Mouse (Mus musculus): ENCODE measurements around the gene Tlr12. TPM values are rescaled to one million over a fixed set of nuclear protein-coding genes. Genes with fewer than 3 reads are reported as not detected.
"Not testable (repeated sequence)": the region's sequence is repeated elsewhere in the genome, so short reads cannot be mapped to it uniquely, and the experiment has no call there.

Gene Tlr12
- 1.2 and 1.4 TPM in 2 replicates for polyA plus RNA-seq (2015; fragmentation: Nextera tagmentation; extraction: Ambion mirVana)

DNA sequence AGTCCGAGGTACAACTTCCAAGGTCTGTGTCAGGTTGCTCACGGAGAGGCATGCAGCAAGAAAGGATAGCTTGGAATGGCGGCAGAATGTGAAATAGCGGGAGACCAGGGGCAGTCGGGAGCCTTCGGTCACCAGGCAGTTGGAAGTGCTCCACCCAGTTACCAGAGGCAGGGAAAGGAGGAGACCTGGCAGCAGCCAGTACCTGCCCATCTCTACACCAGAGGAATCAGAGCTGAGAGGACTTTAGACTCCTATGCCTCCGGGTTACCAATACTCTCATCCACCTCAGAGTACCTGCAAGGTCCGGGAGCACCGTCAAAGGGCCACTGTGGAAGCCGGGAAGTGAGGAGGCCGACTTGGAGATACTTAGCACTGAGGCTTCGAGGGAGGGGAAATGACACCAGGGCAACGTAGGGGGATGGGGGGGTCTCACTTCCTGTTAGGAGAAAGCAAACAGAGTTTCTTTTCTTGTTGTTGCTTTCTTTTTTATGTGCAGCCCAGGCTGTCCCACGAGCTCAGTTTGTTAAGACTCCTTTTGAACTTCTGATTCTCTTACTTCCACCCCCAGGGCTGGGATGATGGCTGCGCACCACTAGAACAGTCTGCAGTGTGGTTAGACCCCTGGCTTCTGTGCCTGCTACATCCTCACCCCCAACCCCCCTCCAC lies at the start of gene Tlr12:
Gene Tlr12, minus strand, starts transcription at position 374 of the 666 bp plus-strand sequence.
- ATAC-seq (ENCODE audit: borderline replicate concordance, extremely low read depth, low FRiP score, low TSS enrichment) = peak; percentile 12; the same call in 1 of the 2 replicates
- H3K9me3 ChIP-seq = no peaks in the 10 kb centered on the region
- H3K27me3 ChIP-seq = no peaks in the 10 kb centered on the region
- no peaks in the 10 kb centered on the region for H3K36me3 ChIP-seq
- 0 out of 2 replicates have a peak within 1 kb of the TSS, but pooled peaks have one; percentile 6 for H3K9ac ChIP-seq
- H3K27ac ChIP-seq = peak within 1 kb of the TSS; percentile 26
- WGBS = 39% methylated on average over 15 of the region's 15 CpGs
- H3K4me3 ChIP-seq = no peak within 1 kb of the TSS
- peaks cover 25% of the 10 kb centered on the region for H3K4me1 ChIP-seq
- peak within 1 kb of the TSS; percentile 15; the same call in 1 of the 2 replicates for H3K4me2 ChIP-seq

DNA sequence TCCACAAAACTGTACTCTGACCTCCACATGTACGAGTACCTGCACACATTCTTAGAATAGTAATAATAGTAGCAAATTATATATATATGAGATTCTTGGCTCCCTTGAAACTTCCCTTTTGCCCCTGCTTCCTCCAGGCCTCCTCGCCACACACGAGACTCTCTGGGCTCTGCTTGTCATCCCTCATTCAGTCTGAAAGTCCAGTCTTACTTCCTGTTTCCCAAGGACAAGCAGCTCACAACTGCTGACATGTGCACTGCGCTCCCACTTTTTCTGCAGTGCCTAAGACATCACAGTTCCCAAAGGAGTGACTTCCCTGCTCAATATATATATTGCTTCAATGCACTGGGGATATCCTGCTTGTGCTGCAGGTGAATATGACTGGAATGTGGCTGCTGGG lies 48.8 kb upstream of the Tlr12 start:
- H3K4me2 ChIP-seq, H3K36me3 ChIP-seq, H3K27me3 ChIP-seq, H3K9me3 ChIP-seq, H3K4me3 ChIP-seq, H3K9ac ChIP-seq, H3K27ac ChIP-seq: not testable (repeated sequence)
- 46% methylated on average over 4 of the region's 4 CpGs for WGBS
- ATAC-seq (ENCODE audit: borderline replicate concordance, extremely low read depth, low FRiP score, low TSS enrichment) = 0 out of 2 replicates have a peak, but pooled peaks have one; percentile 25
- H3K4me1 ChIP-seq = peaks cover 31% of the 10 kb centered on the region

GRCm38 (mm10) chr4:128666362-128666761 lies 47.9 kb upstream of the Tlr12 start:
- H3K36me3 ChIP-seq; H3K9me3 ChIP-seq; H3K4me3 ChIP-seq; H3K4me2 ChIP-seq; ATAC-seq (ENCODE audit: borderline replicate concordance, extremely low read depth, low FRiP score, low TSS enrichment); H3K27me3 ChIP-seq; H3K9ac ChIP-seq: not testable (repeated sequence)
- 47% methylated on average over 7 of the region's 7 CpGs for WGBS
- Histone ChIP-seq H3K4me1 (peaks cover 31% of the 10 kb centered on the region), H3K27ac (0 out of 2 replicates have a peak overlapping the region, but pooled peaks have one; percentile 37)

DNA sequence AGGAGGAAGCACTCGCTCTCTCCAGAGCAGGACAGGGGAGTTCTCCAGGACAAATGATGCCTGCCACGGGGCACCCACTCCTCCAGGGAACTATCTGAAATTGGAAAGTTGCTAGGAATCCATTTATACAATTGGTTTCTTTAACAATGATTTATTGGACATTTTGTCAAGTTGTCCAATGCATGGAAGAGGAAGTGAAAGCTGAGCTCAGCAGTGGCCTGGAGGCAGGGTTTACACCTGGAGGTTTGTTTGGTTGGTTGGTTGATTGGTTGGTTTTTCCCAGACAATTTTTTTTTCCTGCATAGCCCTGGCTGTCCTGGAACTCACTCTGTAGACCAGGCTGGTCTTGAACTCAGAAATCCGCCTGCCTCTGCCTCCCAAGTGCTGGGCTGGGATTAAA lies 45.6 kb upstream of the Tlr12 start:
- no peak for ATAC-seq (ENCODE audit: borderline replicate concordance, extremely low read depth, low FRiP score, low TSS enrichment)
- H3K27me3 ChIP-seq = no peaks in the 10 kb centered on the region
- H3K4me3 ChIP-seq = no peak overlapping the region
- no peak overlapping the region for H3K9ac ChIP-seq
- no peak overlapping the region for H3K27ac ChIP-seq
- no peaks in the 10 kb centered on the region for H3K9me3 ChIP-seq
- H3K4me1 ChIP-seq = peaks cover 21% of the 10 kb centered on the region
- no peaks in the 10 kb centered on the region for H3K36me3 ChIP-seq
- H3K4me2 ChIP-seq = no peak overlapping the region
- WGBS = 76% methylated on average over 3 of the region's 3 CpGs

DNA sequence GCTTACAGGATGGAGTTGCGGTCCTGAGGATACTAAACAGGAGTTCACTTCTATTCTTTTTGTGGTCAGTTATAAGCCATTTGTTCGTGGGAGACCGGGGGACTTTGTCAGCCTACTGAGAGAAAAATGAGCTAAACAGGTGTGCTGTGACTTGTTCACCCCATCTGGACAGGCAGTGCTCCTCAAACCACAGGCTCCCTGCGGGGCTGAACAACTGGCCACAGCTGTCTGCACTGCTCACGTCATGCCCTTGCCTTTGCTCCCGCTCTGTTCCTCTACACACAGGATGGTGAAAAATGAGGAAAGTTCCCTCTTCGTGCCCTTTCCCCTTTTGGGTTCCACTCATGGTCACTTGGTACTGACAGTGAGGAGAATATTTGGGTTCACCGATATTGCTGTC lies 42.6 kb upstream of the Tlr12 start:
- H3K36me3 ChIP-seq = no peaks in the 10 kb centered on the region
- ATAC-seq (ENCODE audit: borderline replicate concordance, extremely low read depth, low FRiP score, low TSS enrichment) = no peak
- no peak overlapping the region for H3K9ac ChIP-seq
- 76% methylated on average over 8 of the region's 8 CpGs for WGBS
- H3K4me3 ChIP-seq = no peak overlapping the region
- H3K27ac ChIP-seq = no peak overlapping the region
- no peaks in the 10 kb centered on the region for H3K9me3 ChIP-seq
- peaks cover 12% of the 10 kb centered on the region for H3K4me1 ChIP-seq
- H3K27me3 ChIP-seq = no peaks in the 10 kb centered on the region
- no peak overlapping the region for H3K4me2 ChIP-seq

- 83% methylated on average over 8 of the region's 8 CpGs for WGBS
- H3K4me3 ChIP-seq = no peak overlapping the region
- H3K27me3 ChIP-seq = no peaks in the 10 kb centered on the region
- ATAC-seq (ENCODE audit: borderline replicate concordance, extremely low read depth, low FRiP score, low TSS enrichment) = no peak
- no peaks in the 10 kb centered on the region for H3K9me3 ChIP-seq
- H3K4me1 ChIP-seq = peaks cover 19% of the 10 kb centered on the region
- no peaks in the 10 kb centered on the region for H3K36me3 ChIP-seq
- H3K9ac ChIP-seq = no peak overlapping the region
- no peak overlapping the region for H3K27ac ChIP-seq
- H3K4me2 ChIP-seq = no peak overlapping the region
Measured at GRCm38 (mm10) chr4:128660196-128660595, 41.8 kb upstream of the Tlr12 start.

GRCm38 (mm10) chr4:128655446-128655845 lies 37.0 kb upstream of the Tlr12 start:
- WGBS = 5% methylated on average over 12 of the region's 12 CpGs
- Histone ChIP-seq H3K9me3 (no peaks in the 10 kb centered on the region), H3K9ac (peak overlapping the region; percentile 59), H3K4me3 (peak overlapping the region; percentile 79), H3K4me2 (peak overlapping the region; percentile 91), H3K4me1 (peaks cover 49% of the 10 kb centered on the region), H3K36me3 (no peaks in the 10 kb centered on the region), H3K27ac (peak overlapping the region; percentile 63; the same call in 1 of the 2 replicates), H3K27me3 (no peaks in the 10 kb centered on the region)
- no peak for ATAC-seq (ENCODE audit: borderline replicate concordance, extremely low read depth, low FRiP score, low TSS enrichment)

- no peaks in the 10 kb centered on the region for H3K36me3 ChIP-seq
- peak within 1 kb of the TSS; percentile 63; the same call in 1 of the 2 replicates for H3K27ac ChIP-seq
- under 1% methylated on average over 85 of the region's 85 CpGs for WGBS
Measured at GRCm38 (mm10) chr4:128654505-128655381, 36.3 kb upstream of the Tlr12 start, which contains the start of gene Phc2. Gene Phc2, plus strand, starts transcription at chr4:128654702.

GRCm38 (mm10) chr4:128652584-128653298 lies 34.3 kb upstream of the Tlr12 start:
- 0 out of 2 replicates have a peak, but pooled peaks have one; percentile 3 for ATAC-seq (ENCODE audit: borderline replicate concordance, extremely low read depth, low FRiP score, low TSS enrichment)
- no peaks in the 10 kb centered on the region for H3K9me3 ChIP-seq
- no peak overlapping the region for H3K9ac ChIP-seq
- H3K36me3 ChIP-seq = no peaks in the 10 kb centered on the region
- no peak overlapping the region for H3K4me3 ChIP-seq
- WGBS = 22% methylated on average over 5 of the region's 5 CpGs
- peak overlapping the region; percentile 74 for H3K27ac ChIP-seq
- no peak overlapping the region for H3K4me2 ChIP-seq
- peaks cover 68% of the 10 kb centered on the region for H3K4me1 ChIP-seq
- no peaks in the 10 kb centered on the region for H3K27me3 ChIP-seq

More at GRCm38 (mm10) chr4:128654505-128655381, 36.3 kb upstream of the Tlr12 start, which contains the start of gene Phc2:
- Histone ChIP-seq H3K4me3 (peak within 1 kb of the TSS; percentile 79), H3K27me3 (no peaks in the 10 kb centered on the region), H3K9me3 (no peaks in the 10 kb centered on the region), H3K4me1 (peaks cover 56% of the 10 kb centered on the region), H3K4me2 (peak within 1 kb of the TSS; percentile 91), H3K9ac (peak within 1 kb of the TSS; percentile 59)
- ATAC-seq (ENCODE audit: borderline replicate concordance, extremely low read depth, low FRiP score, low TSS enrichment) = peak; percentile 94

- 50% methylated on average over 3 of the region's 3 CpGs for WGBS
- Histone ChIP-seq H3K4me2 (no peak overlapping the region), H3K4me1 (peaks cover 73% of the 10 kb centered on the region), H3K4me3 (no peak overlapping the region), H3K27me3 (no peaks in the 10 kb centered on the region), H3K27ac (no peak overlapping the region; the same call in 1 of the 2 replicates), H3K9me3 (no peaks in the 10 kb centered on the region), H3K36me3 (no peaks in the 10 kb centered on the region), H3K9ac (no peak overlapping the region)
- no peak for ATAC-seq (ENCODE audit: borderline replicate concordance, extremely low read depth, low FRiP score, low TSS enrichment)
Measured at GRCm38 (mm10) chr4:128651530-128651929, 33.1 kb upstream of the Tlr12 start.

GRCm38 (mm10) chr4:128648567-128649255 lies 30.3 kb upstream of the Tlr12 start:
- Histone ChIP-seq H3K4me2 (no peak overlapping the region), H3K9me3 (no peaks in the 10 kb centered on the region), H3K27ac (no peak overlapping the region), H3K27me3 (no peaks in the 10 kb centered on the region), H3K4me1 (peaks cover 72% of the 10 kb centered on the region), H3K9ac (no peak overlapping the region), H3K4me3 (no peak overlapping the region), H3K36me3 (no peaks in the 10 kb centered on the region)
- ATAC-seq (ENCODE audit: borderline replicate concordance, extremely low read depth, low FRiP score, low TSS enrichment) = no peak
- 40% methylated on average over 8 of the region's 8 CpGs for WGBS

Measured in lung, embryonic 15.5 days (tissue).